Mouse (Mus musculus) gastrocnemius, adult 2 months (tissue): ENCODE measurements around the gene Med24. TPM values are rescaled to one million over a fixed set of nuclear protein-coding genes. Genes with fewer than 3 reads are reported as not detected.

Source experiments
- DNase-seq: peaks from one replicate; pipeline ENCODE4 v3.0.0; 2022
- H3K27ac ChIP-seq: fragments of 200-600 bp; 2 replicates; pipeline ENCODE4 v1.8.1; 2022; ENCODE audit warnings: mild to moderate bottlenecking
- H3K4me3 ChIP-seq: fragments of 200-600 bp; 2 replicates; pipeline ENCODE4 v1.8.1; 2022; ENCODE audit warnings: mild to moderate bottlenecking, moderate library complexity
- CTCF ChIP-seq: fragments of 200-600 bp; IDR thresholded peaks from 2 replicates; pipeline ENCODE4 v1.8.1; 2022; ENCODE audit warnings: antibody characterized with exemption, mild to moderate bottlenecking, moderate library complexity
- intact Hi-C: fragments of 180-260 bp; cut with DNase I; formaldehyde crosslinking; loops from one replicate; pipeline ENCODE4 v1.15.1; 2025
- total RNA-seq, 2 experiments: library from RNA; stranded (reverse); gene quantifications; 2 replicates each; pipeline ENCODE4 v1.2.3; 2021

Gene Med24
- total RNA-seq, 2 experiments from 2014 or later, result 52.0 to 58.4 TPM

DNA sequence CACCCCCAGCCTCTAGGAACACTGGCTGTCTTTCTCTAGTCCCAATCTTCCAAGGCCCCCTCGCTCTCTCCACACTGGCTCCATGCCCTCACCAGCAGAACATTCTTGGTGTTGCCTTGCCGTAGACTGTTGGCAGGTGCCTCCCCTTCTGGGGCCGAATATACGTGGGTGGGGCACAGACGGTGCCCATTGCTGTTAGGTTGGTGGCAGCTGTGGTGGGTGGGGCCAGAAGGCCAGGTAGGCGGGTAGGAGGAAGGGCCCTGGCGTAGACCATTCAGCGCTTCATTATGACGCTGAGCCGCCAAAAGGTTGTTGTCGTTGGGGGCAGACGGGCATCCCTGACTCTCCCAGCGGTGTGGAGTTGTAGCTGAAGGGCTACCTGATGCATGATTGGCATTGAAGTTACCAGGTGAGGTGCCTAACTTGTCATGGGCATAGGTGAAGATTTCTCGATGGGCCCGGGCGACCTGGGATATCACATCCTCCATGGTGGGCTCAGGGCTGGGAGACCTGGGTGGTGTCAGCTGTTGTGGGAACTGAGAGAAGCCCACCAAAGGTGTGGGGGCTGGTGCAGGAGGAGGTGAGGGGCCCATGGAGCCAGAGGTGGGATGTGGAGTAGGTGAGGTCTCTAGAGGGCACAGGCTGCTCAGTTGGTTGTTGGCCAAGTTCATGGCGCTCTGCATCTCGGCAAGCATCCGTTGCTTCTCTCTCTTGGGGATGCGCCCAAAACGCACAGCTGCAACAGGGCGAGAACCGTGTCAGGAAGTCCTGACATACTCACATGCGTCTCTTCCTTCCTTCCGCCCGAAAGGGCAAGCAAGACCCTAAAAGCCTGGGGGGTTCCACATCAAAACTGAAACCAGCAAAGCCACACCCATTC, 41.1 kb upstream of the Med24 start:
- DNase-seq, result peak; percentile 64
- H3K27ac ChIP-seq, result peak overlapping the region; percentile 100
- H3K4me3 ChIP-seq, result peak overlapping the region; percentile 87
- TF ChIP-seq CTCF, result no peak
- intact Hi-C loops, result loop anchor here (5.0 kb wide), 1 partner anchor 393 kb away; no protein-coding TSS in a partner anchor

DNA sequence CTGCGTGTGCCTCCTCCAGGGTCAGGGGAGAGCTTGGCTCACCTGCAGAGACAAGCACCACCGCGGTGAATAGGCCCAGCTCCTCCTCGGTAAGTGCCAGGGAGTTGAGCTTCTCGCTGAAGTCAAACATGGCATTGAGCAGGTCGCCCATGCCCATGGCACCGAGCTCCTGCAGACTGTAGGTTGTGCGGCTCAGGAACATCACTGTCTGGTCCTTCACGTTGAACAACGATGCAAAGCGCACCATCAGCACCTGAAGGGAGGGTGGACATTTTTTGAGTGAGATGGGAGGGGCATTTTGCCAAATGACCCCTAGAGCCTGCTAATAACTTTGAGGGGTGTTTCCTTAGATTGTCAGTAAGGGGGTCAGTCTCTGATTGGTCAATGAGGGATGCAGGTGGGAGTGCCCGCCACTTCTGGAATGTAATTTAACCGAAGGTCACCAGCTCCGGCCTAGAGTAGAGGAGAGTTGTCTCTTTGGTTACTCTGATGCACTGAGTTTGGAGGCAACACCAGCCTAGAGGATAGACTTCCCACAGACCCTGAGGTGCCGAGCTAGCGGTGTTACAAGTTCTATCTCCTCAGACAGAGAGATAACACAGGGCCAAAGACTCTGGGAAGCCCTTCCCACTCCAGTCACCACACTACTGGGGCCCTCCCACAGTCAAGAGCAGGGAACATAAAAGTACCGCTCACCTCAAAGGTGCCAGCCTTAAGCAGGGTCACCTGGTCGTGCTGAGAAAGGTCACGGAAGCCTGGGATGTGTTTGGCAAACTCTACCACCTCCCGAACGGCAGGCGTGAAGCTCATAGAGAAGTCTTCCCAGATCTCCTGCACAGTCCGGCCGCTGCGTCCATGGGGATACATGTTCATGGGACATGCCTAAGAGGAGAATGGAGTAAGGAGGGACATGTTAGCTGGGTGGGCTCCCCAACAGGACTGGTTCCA, 40.0 kb upstream of the Med24 start:
- intact Hi-C loops, result loop anchor here (2.0 kb wide), 1 partner anchor 20 kb away; no protein-coding TSS in a partner anchor
- H3K4me3 ChIP-seq, result peak overlapping the region; percentile 87
- H3K27ac ChIP-seq, result peak overlapping the region; percentile 100
- no peak for TF ChIP-seq CTCF
- DNase-seq, result peak; percentile 46

DNA sequence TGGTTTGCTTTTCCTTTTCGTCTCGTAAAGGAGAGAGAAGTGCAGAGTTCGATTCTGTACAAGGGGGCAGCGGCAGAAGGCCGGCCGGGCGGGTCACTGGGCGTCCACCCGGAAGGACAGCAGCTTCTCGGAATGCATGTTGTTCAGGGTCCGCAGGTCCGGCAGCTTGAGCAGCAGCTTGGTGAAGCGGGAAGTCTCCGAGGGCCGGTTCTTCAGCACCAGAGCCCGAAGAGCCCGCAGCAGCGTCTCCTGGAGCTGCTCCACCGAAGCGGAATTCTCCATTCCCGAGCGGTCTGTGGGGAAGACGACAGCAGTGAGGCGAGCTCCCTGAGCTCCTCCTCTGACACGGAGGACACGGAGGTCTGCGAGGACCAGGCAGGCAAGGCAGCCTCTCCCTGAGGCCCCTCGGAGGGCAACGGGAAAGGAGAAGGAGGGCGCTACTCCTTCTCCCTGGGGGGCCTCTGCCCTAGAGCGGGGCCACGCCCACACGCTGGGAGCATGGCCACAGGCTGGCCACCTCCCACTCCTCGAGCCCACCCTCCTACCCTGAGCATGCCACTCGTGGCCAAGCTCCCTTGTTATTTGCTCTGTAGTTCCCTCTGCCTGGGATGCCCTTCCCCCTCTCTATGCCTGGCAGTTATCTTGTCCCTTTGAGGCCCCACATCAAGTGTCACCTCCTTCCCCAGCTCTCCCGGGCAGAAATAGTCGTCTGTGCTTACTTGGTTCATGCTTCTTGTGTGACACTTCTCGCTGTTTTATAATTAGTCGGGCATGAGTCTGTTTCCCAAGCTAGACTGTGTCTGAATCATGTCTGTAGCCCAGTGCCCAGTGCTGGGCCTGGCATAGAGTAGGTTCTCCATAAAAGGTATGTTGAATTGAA, 39.1 kb upstream of the Med24 start:
- DNase-seq, result peak; percentile 73
- Histone ChIP-seq H3K4me3 (peak overlapping the region; percentile 87), H3K27ac (peak overlapping the region; percentile 100)
- intact Hi-C loops, result loop anchor here (2.0 kb wide), 1 partner anchor 20 kb away; no protein-coding TSS in a partner anchor
- no peak for TF ChIP-seq CTCF

- intact Hi-C loops, result loop anchor here (2.0 kb wide), 1 partner anchor 19 kb away; no protein-coding TSS in a partner anchor
- peak; percentile 37 for DNase-seq
These were observed 38.5 kb upstream of the Med24 start for GRCm38 (mm10) chr11:98767713-98768112.

DNA sequence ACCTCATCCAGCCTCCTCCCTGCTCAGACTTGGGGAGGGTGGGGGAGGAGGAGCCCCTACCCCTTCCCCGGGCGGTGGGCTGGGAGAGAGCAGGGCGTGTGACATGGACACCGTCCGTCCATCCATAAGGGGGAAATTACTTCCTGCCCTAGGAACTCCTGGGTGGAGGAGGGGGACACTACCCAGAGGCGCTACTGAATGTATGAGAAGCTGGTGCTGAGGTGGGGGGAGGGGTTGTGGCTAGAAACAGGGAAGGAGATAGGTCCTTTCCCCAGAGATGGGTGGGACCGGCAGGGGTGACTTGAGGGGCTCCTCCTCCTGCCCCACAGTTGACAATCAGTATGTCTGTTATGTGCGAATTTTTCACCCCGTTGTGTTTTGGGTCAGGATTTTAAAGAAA, 38.0 kb upstream of the Med24 start:
- 0 out of 2 replicates have a peak overlapping the region, but pooled peaks have one; percentile 7 for H3K4me3 ChIP-seq
- DNase-seq, result peak; percentile 71
- intact Hi-C loops, result no loop called here
- TF ChIP-seq CTCF, result no peak
- peak overlapping the region; percentile 100 for H3K27ac ChIP-seq

More at GRCm38 (mm10) chr11:98767713-98768112, 38.5 kb upstream of the Med24 start:
- H3K27ac ChIP-seq, result peak overlapping the region; percentile 100
- peak overlapping the region; percentile 87 for H3K4me3 ChIP-seq
- TF ChIP-seq CTCF, result no peak

DNA sequence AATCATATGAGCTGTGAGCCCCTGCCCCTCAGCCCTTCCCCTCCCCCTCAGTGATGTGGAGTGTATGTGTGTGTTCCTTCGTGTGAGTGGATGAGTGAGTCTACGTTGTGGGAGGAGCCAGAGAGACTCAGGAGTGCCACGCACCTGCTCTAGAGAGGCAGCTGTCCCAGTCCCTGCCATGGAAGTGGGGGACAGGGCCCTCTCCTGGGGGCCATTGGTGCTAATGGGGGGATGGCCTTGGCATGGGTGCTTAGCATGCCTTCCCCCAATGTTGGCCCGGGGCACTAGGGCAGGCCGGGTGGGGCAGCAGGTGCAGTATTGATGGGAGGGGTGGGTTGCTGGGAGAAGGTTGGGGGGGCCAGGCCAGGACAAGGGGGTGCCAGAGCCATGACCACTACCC, 37.6 kb upstream of the Med24 start:
- DNase-seq, result peak; percentile 60
- no peak for TF ChIP-seq CTCF
- H3K4me3 ChIP-seq, result no peak overlapping the region
- H3K27ac ChIP-seq, result peak overlapping the region; percentile 100
- intact Hi-C loops, result no loop called here

- peak overlapping the region; percentile 100 for H3K27ac ChIP-seq
- no peak overlapping the region for H3K4me3 ChIP-seq
- no peak for TF ChIP-seq CTCF
- intact Hi-C loops, result no loop called here
- peak; percentile 54 for DNase-seq
These were observed 37.1 kb upstream of the Med24 start for GRCm38 (mm10) chr11:98766346-98766745.

DNA sequence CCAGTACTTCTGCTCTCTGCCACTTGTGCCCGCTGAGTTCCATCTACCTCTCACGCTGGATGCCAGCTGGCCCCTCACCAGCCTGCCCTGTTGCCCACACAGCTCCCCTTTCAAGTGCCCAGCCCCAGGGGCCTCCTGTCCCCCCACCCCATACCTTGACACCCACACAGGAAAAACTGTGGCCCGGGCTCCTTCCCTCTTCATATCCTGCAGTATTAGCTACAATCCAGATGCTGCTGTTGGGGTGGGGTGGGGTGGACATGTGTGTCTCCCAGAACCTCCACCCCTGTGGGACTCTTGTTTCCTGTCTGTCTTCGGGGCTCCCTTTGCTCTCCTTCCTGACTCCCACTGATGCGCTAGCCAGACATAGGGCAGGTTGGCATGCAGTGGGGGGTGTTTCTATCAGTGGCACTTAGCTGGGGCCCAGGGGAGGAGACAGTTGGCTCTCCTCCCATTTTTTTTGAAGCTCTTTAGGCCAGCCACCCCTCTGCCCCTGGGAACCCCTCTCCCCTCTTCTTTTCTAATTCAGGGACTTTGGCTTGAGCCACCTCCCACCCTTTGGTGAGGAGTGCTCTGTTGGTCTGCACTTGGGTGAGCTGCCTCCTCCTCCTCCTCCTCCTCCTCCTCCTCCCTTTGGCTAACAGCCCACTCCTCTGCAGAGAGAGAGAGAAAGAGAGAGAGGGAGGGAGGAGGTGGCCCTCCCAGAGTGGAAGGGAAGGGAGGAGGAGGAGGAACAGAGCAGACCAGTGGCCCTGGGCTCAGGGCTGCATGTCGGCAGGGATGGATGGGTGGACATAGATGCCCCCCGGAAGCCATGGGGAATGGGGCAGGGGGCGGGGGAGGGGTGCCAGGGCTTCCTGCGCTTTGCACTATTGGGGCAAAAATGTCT, 36.4 kb upstream of the Med24 start:
- Histone ChIP-seq H3K4me3 (peak overlapping the region; percentile 26), H3K27ac (peak overlapping the region; percentile 82)
- intact Hi-C loops, result no loop called here
- peak; percentile 77 for DNase-seq
- no peak for TF ChIP-seq CTCF

DNA sequence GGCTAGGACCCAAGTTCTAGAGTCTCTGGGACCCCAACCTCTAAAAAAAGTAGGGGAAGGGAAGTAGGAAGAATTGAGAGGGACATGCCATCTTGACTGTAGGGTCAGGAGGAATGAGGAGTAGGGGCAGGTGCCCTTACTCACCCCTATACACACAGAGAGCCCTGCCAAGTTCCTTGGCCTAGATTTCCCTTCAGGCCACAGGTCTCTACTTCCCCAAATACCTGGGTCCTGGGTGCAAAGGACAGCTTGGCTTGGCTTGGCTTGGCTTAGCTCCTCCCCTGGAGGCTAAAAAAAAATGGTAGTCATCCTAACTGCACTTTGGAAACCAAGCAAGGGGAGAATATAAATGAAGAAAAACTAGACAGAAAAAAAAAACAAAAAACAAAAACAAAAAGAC, 35.5 kb upstream of the Med24 start:
- no peak for TF ChIP-seq CTCF
- no peak for DNase-seq
- H3K4me3 ChIP-seq, result no peak overlapping the region
- H3K27ac ChIP-seq, result peak overlapping the region; percentile 82
- intact Hi-C loops, result no loop called here

DNA sequence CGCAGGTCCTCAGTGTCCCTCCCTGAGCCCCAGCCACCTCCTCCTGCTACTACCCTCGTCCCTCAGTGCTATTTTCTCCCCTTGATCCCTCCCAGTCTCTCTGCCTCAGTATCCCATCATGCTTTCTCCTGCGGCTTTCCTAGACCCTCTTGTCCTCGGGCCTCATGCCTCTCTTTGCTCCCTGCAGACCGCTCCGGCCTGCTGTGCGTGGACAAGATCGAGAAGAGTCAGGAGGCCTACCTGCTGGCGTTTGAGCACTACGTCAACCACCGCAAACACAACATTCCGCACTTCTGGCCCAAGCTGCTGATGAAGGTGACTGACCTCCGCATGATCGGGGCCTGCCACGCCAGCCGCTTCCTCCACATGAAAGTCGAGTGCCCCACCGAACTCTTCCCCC, 34.9 kb upstream of the Med24 start:
- TF ChIP-seq CTCF, result no peak
- intact Hi-C loops, result no loop called here
- no peak for DNase-seq
- Histone ChIP-seq H3K4me3 (no peak overlapping the region), H3K27ac (peak overlapping the region; percentile 82)

DNA sequence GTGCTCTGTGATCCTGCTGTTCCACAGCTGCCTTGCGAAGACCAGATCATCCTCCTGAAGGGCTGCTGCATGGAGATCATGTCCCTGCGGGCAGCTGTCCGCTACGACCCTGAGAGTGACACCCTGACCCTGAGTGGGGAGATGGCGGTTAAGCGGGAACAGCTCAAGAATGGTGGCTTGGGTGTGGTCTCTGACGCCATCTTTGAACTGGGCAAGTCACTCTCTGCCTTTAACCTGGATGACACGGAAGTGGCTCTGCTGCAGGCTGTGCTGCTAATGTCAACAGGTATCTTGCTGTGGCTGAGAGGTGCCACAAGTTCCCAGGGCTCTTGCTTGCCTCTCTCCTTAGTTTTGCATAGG, 34.2 kb upstream of the Med24 start:
- no peak for TF ChIP-seq CTCF
- intact Hi-C loops, result no loop called here
- no peak overlapping the region for H3K4me3 ChIP-seq
- peak; percentile 30 for DNase-seq
- peak overlapping the region; percentile 56 for H3K27ac ChIP-seq
